Mouse (Mus musculus) midbrain, embryonic 14.5 days (tissue): ENCODE results near the gene Creb3l1. TPM values are rescaled to one million over a fixed set of nuclear protein-coding genes. Genes with fewer than 3 reads are reported as not detected.

Experiments
- microRNA-seq: library from miRNA; unstranded; fragments of <30 nt; microRNA quantifications from one replicate; pipeline ENCODE4, GENCODE M21; 2016
- polyA plus RNA-seq: library from polyadenylated mRNA; unstranded; fragments of >200 nt; fragmentation: Nextera tagmentation; extraction: Ambion mirVana; gene quantifications from 2 replicates; pipeline ENCODE4 v1.2.1, GENCODE M21; 2014

Creb3l1 gene
- polyA plus RNA-seq, 1 experiment from 2014 or later, result 2.0 TPM

Small RNAs within 50 kb of the gene (microRNA-seq; reads per million reads assigned to microRNA genes)
- not detected for gene Mir6999

Other genes with a start within 250 kb of the Creb3l1 start
- gene Chrm4, start 97.3 kb downstream of the Creb3l1 start, polyA plus RNA-seq, result 0.34 and 0.65 TPM in 2 replicates
- 131 and 196 TPM in 2 replicates for gene Mdk, start 92.2 kb downstream of the Creb3l1 start, polyA plus RNA-seq
- 0.14 and 0.26 TPM in 2 replicates for gene Gm9821, start 78.8 kb downstream of the Creb3l1 start, polyA plus RNA-seq
- 27.5 and 32.0 TPM in 2 replicates for gene Dgkz, start 48.6 kb downstream of the Creb3l1 start, polyA plus RNA-seq
- gene Phf21a, start 68.6 kb upstream of the Creb3l1 start, polyA plus RNA-seq, result 32.3 and 35.4 TPM in 2 replicates